Mouse (Mus musculus) forebrain, embryonic 12.5 days (tissue): Measurements from ENCODE around the gene Itpr2. TPM values are rescaled to one million over a fixed set of nuclear protein-coding genes. Genes with fewer than 3 reads are reported as not detected.

ENCODE experiments used
- ATAC-seq: fragments of 200-750 bp; cut with Nextera tagmentation; 2 replicates; pipeline ENCODE4 v1.8.0; 2017; ENCODE audit warnings: moderate TSS enrichment; ENCODE audit not compliant: low FRiP score
- H3K27ac ChIP-seq: fragments of 300-500 bp; sonication (generic); 2 replicates; pipeline ENCODE4 v1.5.1; 2016; ENCODE audit warnings: mild to moderate bottlenecking
- H3K27me3 ChIP-seq: fragments of 300-500 bp; sonication (generic); 2 replicates; pipeline ENCODE4 v1.6.1; 2016; ENCODE audit warnings: mild to moderate bottlenecking
- H3K36me3 ChIP-seq: fragments of 300-500 bp; sonication (generic); replicated peaks from 2 replicates; pipeline ENCODE4 v1.6.1; 2016; ENCODE audit warnings: mild to moderate bottlenecking
- H3K4me1 ChIP-seq: fragments of 300-500 bp; sonication (generic); 2 replicates; pipeline ENCODE4 v1.6.1; 2016
- H3K4me2 ChIP-seq: fragments of 300-500 bp; sonication (generic); 2 replicates; pipeline ENCODE4 v1.6.1; 2016; ENCODE audit warnings: mild to moderate bottlenecking, moderate library complexity
- H3K4me3 ChIP-seq: fragments of 300-500 bp; sonication (generic); replicated peaks from 2 replicates; pipeline ENCODE4 v1.5.1; 2016; ENCODE audit warnings: mild to moderate bottlenecking
- H3K9ac ChIP-seq: fragments of 300-500 bp; sonication (generic); 2 replicates; pipeline ENCODE4 v1.6.1; 2016; ENCODE audit warnings: mild to moderate bottlenecking
- H3K9me3 ChIP-seq: fragments of 300-500 bp; sonication (generic); 2 replicates; pipeline ENCODE4 v1.6.1; 2016
- WGBS: fragments of 180-500 bp; shearing (Covaris S2); methylation state at CpG from one replicate; pipeline ENCODE4 v1.1.7; 2016; 5-methylcytosine and 5-hydroxymethylcytosine counted together
- polyA plus RNA-seq: library from polyadenylated mRNA; unstranded; fragments of >200 nt; fragmentation: Nextera tagmentation; extraction: Ambion mirVana; gene quantifications from 2 replicates; pipeline ENCODE4 v1.2.1, GENCODE M21; 2016

The Itpr2 gene
- polyA plus RNA-seq, 1 experiment from 2014 or later: 3.4 TPM

GRCm38 (mm10) chr6:146431777-146432176 is 70.2 kb downstream of the Itpr2 start:
- Histone ChIP-seq H3K27me3 (no peaks in the 10 kb centered on the region), H3K9ac (no peak overlapping the region), H3K36me3 (no peaks in the 10 kb centered on the region), H3K27ac (no peak overlapping the region), H3K4me1 (peaks cover 3% of the 10 kb centered on the region; the same call in 1 of the 2 replicates), H3K9me3 (no peaks in the 10 kb centered on the region), H3K4me2 (no peak overlapping the region), H3K4me3 (no peak overlapping the region)
- WGBS: 88% methylated on average over 7 of the region's 7 CpGs
- ATAC-seq: no peak

DNA sequence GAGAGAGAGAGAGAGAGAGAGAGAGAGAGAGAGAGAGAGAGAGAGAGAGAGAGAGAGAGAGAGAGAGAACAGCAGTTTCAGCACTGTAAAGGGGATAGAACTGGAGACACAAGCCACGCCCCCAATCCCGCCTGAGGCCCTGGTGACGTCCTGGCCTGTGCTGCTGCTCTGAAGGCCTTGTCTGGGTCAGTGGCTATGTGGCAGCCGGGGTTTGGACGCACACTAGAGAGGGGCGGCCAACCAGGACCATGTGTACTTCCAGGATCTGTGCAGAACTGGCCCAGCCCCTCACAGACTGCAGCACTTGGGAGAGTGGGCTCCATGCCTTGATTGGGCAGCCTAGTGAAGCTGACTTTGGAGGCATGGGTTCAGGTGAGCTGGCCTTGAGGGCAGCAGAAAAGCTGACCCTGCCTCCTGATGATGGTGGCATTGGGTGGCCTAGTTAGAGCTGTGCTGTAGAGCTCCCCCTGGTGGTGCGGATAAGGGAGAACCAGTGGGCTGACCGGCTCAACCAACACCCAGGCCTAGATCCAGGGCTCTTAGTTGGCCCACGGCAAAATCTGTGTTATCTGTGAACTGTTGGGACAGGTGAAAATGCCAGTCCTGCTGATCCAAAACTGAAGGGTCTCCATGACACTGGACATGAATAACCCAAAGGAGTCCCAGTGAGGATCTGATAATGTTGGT is 72.2 kb downstream of the Itpr2 start:
- Histone ChIP-seq H3K36me3 (no peaks in the 10 kb centered on the region), H3K9me3 (no peaks in the 10 kb centered on the region)
- peak; percentile 57; the same call in 1 of the 2 replicates for ATAC-seq

GRCm38 (mm10) chr6:146424778-146425177 is 77.2 kb downstream of the Itpr2 start:
- H3K36me3 ChIP-seq: no peaks in the 10 kb centered on the region
- H3K9me3 ChIP-seq: no peaks in the 10 kb centered on the region
- H3K4me3 ChIP-seq: no peak overlapping the region
- no peaks in the 10 kb centered on the region for H3K4me1 ChIP-seq
- no peak overlapping the region for H3K27ac ChIP-seq
- 87% methylated on average over 3 of the region's 3 CpGs for WGBS
- H3K27me3 ChIP-seq: no peaks in the 10 kb centered on the region
- H3K4me2 ChIP-seq: no peak overlapping the region
- no peak for ATAC-seq
- no peak overlapping the region for H3K9ac ChIP-seq

More for the DNA sequence above, 72.2 kb downstream of the Itpr2 start:
- no peak overlapping the region for H3K27ac ChIP-seq
- 53% methylated on average over 9 of the region's 9 CpGs for WGBS
- no peak overlapping the region for H3K4me2 ChIP-seq
- no peaks in the 10 kb centered on the region for H3K27me3 ChIP-seq
- no peak overlapping the region for H3K4me3 ChIP-seq
- H3K4me1 ChIP-seq: peaks cover 3% of the 10 kb centered on the region; the same call in 1 of the 2 replicates
- no peak overlapping the region for H3K9ac ChIP-seq

GRCm38 (mm10) chr6:146424326-146424725 is 77.7 kb downstream of the Itpr2 start:
- WGBS: 73% methylated on average over 6 of the region's 6 CpGs
- ATAC-seq: no peak
- no peaks in the 10 kb centered on the region for H3K27me3 ChIP-seq
- no peak overlapping the region for H3K4me3 ChIP-seq
- H3K4me2 ChIP-seq: no peak overlapping the region
- no peak overlapping the region for H3K27ac ChIP-seq
- no peak overlapping the region for H3K9ac ChIP-seq
- H3K36me3 ChIP-seq: no peaks in the 10 kb centered on the region
- no peaks in the 10 kb centered on the region for H3K4me1 ChIP-seq
- H3K9me3 ChIP-seq: no peaks in the 10 kb centered on the region

- no peak for ATAC-seq
- WGBS: 53% methylated on average over 6 of the region's 6 CpGs
Measured at GRCm38 (mm10) chr6:146420718-146421117, 81.3 kb downstream of the Itpr2 start.

GRCm38 (mm10) chr6:146416461-146416860 is 85.6 kb downstream of the Itpr2 start:
- ATAC-seq: no peak
- 90% methylated on average over 2 of the region's 2 CpGs for WGBS
- H3K27me3 ChIP-seq: 0 out of 2 replicates have a peak, but pooled peaks cover under 1% of the 10 kb centered on the region

More at GRCm38 (mm10) chr6:146420718-146421117, 81.3 kb downstream of the Itpr2 start:
- Histone ChIP-seq H3K9me3 (no peaks in the 10 kb centered on the region), H3K4me1 (no peaks in the 10 kb centered on the region; the same call in 1 of the 2 replicates), H3K4me3 (no peak overlapping the region), H3K27ac (no peak overlapping the region), H3K27me3 (no peaks in the 10 kb centered on the region), H3K4me2 (no peak overlapping the region), H3K36me3 (no peaks in the 10 kb centered on the region), H3K9ac (no peak overlapping the region)

GRCm38 (mm10) chr6:146414094-146414493 is 87.9 kb downstream of the Itpr2 start:
- no peak overlapping the region for H3K4me2 ChIP-seq
- no peak overlapping the region for H3K27ac ChIP-seq
- H3K4me3 ChIP-seq: no peak overlapping the region
- 0 out of 2 replicates have a peak, but pooled peaks cover 3% of the 10 kb centered on the region for H3K27me3 ChIP-seq
- 77% methylated on average over 7 of the region's 7 CpGs for WGBS
- no peaks in the 10 kb centered on the region for H3K36me3 ChIP-seq
- no peak for ATAC-seq
- H3K9ac ChIP-seq: no peak overlapping the region
- H3K9me3 ChIP-seq: no peaks in the 10 kb centered on the region
- peaks cover 16% of the 10 kb centered on the region for H3K4me1 ChIP-seq

More at GRCm38 (mm10) chr6:146416461-146416860, 85.6 kb downstream of the Itpr2 start:
- Histone ChIP-seq H3K9me3 (no peaks in the 10 kb centered on the region), H3K27ac (no peak overlapping the region), H3K9ac (no peak overlapping the region), H3K4me3 (no peak overlapping the region), H3K4me1 (peaks cover 12% of the 10 kb centered on the region; the same call in 1 of the 2 replicates), H3K4me2 (no peak overlapping the region), H3K36me3 (no peaks in the 10 kb centered on the region)

- H3K4me2 ChIP-seq: no peak overlapping the region
- no peaks in the 10 kb centered on the region for H3K36me3 ChIP-seq
- H3K9ac ChIP-seq: no peak overlapping the region
- no peak overlapping the region for H3K27ac ChIP-seq
- no peak for ATAC-seq
- 82% methylated on average over 16 of the region's 16 CpGs for WGBS
- peaks cover 16% of the 10 kb centered on the region for H3K4me1 ChIP-seq
- H3K4me3 ChIP-seq: no peak overlapping the region
- H3K27me3 ChIP-seq: 0 out of 2 replicates have a peak, but pooled peaks cover 3% of the 10 kb centered on the region
- no peaks in the 10 kb centered on the region for H3K9me3 ChIP-seq
Measured at GRCm38 (mm10) chr6:146411446-146412070, 90.5 kb downstream of the Itpr2 start.

GRCm38 (mm10) chr6:146410427-146410810 is 91.6 kb downstream of the Itpr2 start:
- 0 out of 2 replicates have a peak, but pooled peaks cover 3% of the 10 kb centered on the region for H3K27me3 ChIP-seq
- WGBS: 71% methylated on average over 6 of the region's 6 CpGs
- H3K4me2 ChIP-seq: peak overlapping the region; percentile 28; the same call in 1 of the 2 replicates
- H3K4me1 ChIP-seq: peaks cover 16% of the 10 kb centered on the region
- ATAC-seq: no peak; the same call in 1 of the 2 replicates
- no peaks in the 10 kb centered on the region for H3K9me3 ChIP-seq
- no peaks in the 10 kb centered on the region for H3K36me3 ChIP-seq
- no peak overlapping the region for H3K9ac ChIP-seq
- H3K27ac ChIP-seq: no peak overlapping the region
- no peak overlapping the region for H3K4me3 ChIP-seq

GRCm38 (mm10) chr6:146409692-146410426 is 92.2 kb downstream of the Itpr2 start:
- ATAC-seq: peak; percentile 75; the same call in 1 of the 2 replicates
- H3K4me2 ChIP-seq: peak overlapping the region; percentile 28
- WGBS: 18% methylated on average over 10 of the region's 10 CpGs

DNA sequence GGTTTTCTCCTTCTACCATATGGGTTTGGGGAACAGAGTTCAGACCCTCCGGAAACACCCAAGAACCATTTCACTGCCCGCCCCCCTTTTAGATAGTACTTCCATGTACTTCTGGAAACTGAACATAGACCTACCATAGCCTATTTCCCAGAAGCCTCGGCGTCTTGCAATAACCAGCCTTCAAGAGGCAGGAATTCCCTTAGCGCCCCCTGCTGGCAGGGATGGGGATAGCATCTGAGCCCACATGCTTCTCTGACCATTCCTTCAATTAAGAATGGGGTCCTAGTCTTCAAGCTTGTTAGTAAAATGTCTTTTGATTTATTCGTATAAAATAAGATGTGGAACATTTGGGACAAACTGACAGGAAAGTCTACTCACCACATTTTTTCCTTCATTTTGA is 96.6 kb downstream of the Itpr2 start:
- H3K4me1 ChIP-seq: peaks cover 17% of the 10 kb centered on the region
- no peaks in the 10 kb centered on the region for H3K27me3 ChIP-seq
- H3K9me3 ChIP-seq: no peaks in the 10 kb centered on the region
- no peak overlapping the region for H3K27ac ChIP-seq
- H3K4me2 ChIP-seq: no peak overlapping the region
- H3K36me3 ChIP-seq: no peaks in the 10 kb centered on the region
- ATAC-seq: no peak
- WGBS: 55% methylated on average over 6 of the region's 6 CpGs
- H3K9ac ChIP-seq: no peak overlapping the region
- H3K4me3 ChIP-seq: no peak overlapping the region

More at GRCm38 (mm10) chr6:146409692-146410426, 92.2 kb downstream of the Itpr2 start:
- Histone ChIP-seq H3K4me1 (peaks cover 18% of the 10 kb centered on the region), H3K4me3 (no peak overlapping the region), H3K27ac (peak overlapping the region; percentile 60; the same call in 1 of the 2 replicates), H3K9ac (no peak overlapping the region), H3K27me3 (0 out of 2 replicates have a peak, but pooled peaks cover 3% of the 10 kb centered on the region), H3K9me3 (no peaks in the 10 kb centered on the region), H3K36me3 (no peaks in the 10 kb centered on the region)

GRCm38 (mm10) chr6:146404876-146405275 is 97.1 kb downstream of the Itpr2 start:
- Histone ChIP-seq H3K36me3 (no peaks in the 10 kb centered on the region), H3K27me3 (no peaks in the 10 kb centered on the region), H3K9me3 (no peaks in the 10 kb centered on the region), H3K4me1 (peaks cover 17% of the 10 kb centered on the region), H3K4me2 (no peak overlapping the region), H3K9ac (no peak overlapping the region), H3K4me3 (no peak overlapping the region), H3K27ac (no peak overlapping the region)
- no peak for ATAC-seq
- 86% methylated on average over 4 of the region's 4 CpGs for WGBS
